Mouse (Mus musculus): ENCODE measurements around the gene Tspan5. TPM values are rescaled to one million over a fixed set of nuclear protein-coding genes. Genes with fewer than 3 reads are reported as not detected.

Gene Tspan5
- polyA plus RNA-seq, 1 experiment = 0.05 TPM

DNA sequence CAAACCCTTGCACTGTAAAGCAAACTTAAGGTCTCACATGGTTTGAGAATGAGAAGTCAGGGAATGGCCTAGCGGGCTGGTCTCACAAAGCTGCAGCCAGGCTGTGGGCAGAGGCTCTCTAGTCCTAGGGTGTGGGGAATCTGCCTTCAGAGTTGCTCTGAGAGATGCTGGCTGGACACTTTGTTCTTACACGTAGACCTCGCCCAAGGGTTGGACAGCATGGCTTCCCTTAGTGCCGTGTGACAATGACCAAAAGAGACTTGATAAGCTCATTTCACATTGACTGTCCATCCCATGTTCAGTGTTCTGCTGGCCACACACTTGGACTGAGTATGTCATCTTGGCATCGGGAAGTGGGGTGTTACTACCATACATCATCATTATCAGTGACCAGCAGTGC, 101.6 kb downstream of the Tspan5 start:
- H3K4me1 ChIP-seq (ENCODE audit: control insufficient read depth) = no peaks in the 10 kb centered on the region
- H3K36me3 ChIP-seq (ENCODE audit: control insufficient read depth) = no peaks in the 10 kb centered on the region
- no peak overlapping the region for H3K4me3 ChIP-seq (replicated peaks)
- no peaks in the 10 kb centered on the region for H3K27me3 ChIP-seq (ENCODE audit: control insufficient read depth)
- TF ChIP-seq GATA1 (IDR thresholded peaks at IDR 0.05; ENCODE audit: low read length) (no peak), TAL1 (IDR thresholded peaks at IDR 0.05; ENCODE audit: low read length) (no peak)
- no peaks in the 10 kb centered on the region for H3K9me3 ChIP-seq (ENCODE audit: control insufficient read depth, low read length)

- Histone ChIP-seq H3K9me3 (ENCODE audit: control insufficient read depth, low read length) (no peaks in the 10 kb centered on the region), H3K27me3 (ENCODE audit: control insufficient read depth) (no peaks in the 10 kb centered on the region), H3K36me3 (ENCODE audit: control insufficient read depth) (no peaks in the 10 kb centered on the region), H3K4me3 (replicated peaks) (no peak overlapping the region), H3K4me1 (ENCODE audit: control insufficient read depth) (no peaks in the 10 kb centered on the region)
- no peak for TF ChIP-seq TAL1 (IDR thresholded peaks at IDR 0.05; ENCODE audit: low read length)
- no peak for TF ChIP-seq GATA1 (IDR thresholded peaks at IDR 0.05; ENCODE audit: low read length)
Measured at GRCm38 (mm10) chr3:138845820-138846219, 103.8 kb downstream of the Tspan5 start.

DNA sequence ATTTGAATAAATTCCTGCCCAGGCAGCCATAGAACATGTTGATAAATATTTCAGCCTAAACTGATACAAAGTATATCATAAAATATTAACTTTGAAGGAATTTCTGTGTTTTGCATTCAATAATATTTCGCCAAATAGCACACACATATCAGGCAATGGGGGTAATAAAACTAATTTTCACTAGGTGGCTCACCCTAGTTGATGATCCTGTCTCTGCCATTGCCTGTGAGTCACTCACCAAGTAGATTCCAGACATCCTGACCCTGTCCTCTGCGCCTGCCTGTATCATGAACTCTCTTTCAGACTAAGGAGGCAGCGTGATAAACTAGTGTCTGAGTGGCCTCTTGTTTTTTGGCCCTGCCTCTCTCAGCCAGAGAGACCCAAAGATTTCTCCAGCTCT, 105.8 kb downstream of the Tspan5 start:
- H3K4me1 ChIP-seq (ENCODE audit: control insufficient read depth) = no peaks in the 10 kb centered on the region

DNA sequence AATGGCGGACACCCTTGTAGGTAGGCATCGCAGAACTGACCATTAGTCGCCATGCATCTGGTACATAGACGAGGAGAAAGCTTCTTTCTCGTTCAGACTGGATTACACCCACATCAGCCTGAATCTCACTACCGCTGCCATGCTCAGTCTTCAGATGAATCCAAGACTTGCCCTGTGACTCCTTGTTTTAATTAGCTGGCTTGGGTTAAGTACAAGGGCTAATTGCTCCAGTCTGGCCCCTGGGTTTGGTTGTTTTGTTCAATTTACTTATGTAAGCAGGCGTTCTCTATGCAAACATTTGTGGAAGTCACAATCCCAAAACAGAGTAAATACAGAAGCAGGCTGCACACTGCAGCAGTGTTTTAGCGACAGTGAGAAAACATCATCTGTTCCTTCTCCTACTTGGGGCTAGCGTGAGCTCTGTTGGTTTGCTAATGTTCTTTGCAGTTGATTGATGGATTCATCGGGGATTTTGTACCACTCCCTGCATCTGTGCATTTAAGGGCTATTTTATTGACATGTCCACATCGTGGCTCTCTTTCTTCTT, 107.8 kb downstream of the Tspan5 start:
- Histone ChIP-seq H3K4me3 (replicated peaks) (no peak overlapping the region), H3K27me3 (ENCODE audit: control insufficient read depth) (no peaks in the 10 kb centered on the region), H3K9me3 (ENCODE audit: control insufficient read depth, low read length) (no peaks in the 10 kb centered on the region), H3K4me1 (ENCODE audit: control insufficient read depth) (no peaks in the 10 kb centered on the region), H3K36me3 (ENCODE audit: control insufficient read depth) (no peaks in the 10 kb centered on the region)
- TF ChIP-seq GATA1 (IDR thresholded peaks at IDR 0.05; ENCODE audit: low read length) (no peak), TAL1 (IDR thresholded peaks at IDR 0.05; ENCODE audit: low read length) (no peak)

More for the DNA sequence above, 105.8 kb downstream of the Tspan5 start:
- Histone ChIP-seq H3K9me3 (ENCODE audit: control insufficient read depth, low read length) (no peaks in the 10 kb centered on the region), H3K36me3 (ENCODE audit: control insufficient read depth) (no peaks in the 10 kb centered on the region), H3K4me3 (replicated peaks) (no peak overlapping the region), H3K27me3 (ENCODE audit: control insufficient read depth) (no peaks in the 10 kb centered on the region)
- TF ChIP-seq TAL1 (IDR thresholded peaks at IDR 0.05; ENCODE audit: low read length) = no peak
- no peak for TF ChIP-seq GATA1 (IDR thresholded peaks at IDR 0.05; ENCODE audit: low read length)

DNA sequence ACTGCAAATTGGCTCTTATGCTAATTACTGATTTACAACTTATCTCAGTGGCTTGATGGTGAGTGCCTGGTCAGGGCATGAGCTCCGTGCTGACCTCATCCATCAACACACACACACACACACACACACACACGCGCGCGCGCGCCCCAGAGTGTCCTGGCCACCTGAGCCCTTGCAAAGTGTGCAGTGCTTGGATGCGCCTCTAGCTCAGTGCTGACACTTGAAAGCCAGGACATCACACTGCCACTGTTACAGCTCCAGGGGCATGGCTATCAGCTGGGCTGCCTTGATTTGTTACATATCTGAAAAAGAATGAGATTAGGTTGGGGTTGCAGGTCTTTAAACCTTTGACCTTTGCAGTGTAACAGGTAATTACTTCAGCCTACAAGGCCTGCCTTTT, 109.9 kb downstream of the Tspan5 start:
- no peaks in the 10 kb centered on the region for H3K36me3 ChIP-seq (ENCODE audit: control insufficient read depth)
- no peak for TF ChIP-seq TAL1 (IDR thresholded peaks at IDR 0.05; ENCODE audit: low read length)
- TF ChIP-seq GATA1 (IDR thresholded peaks at IDR 0.05; ENCODE audit: low read length) = no peak
- H3K4me3 ChIP-seq (replicated peaks) = no peak overlapping the region
- H3K4me1 ChIP-seq (ENCODE audit: control insufficient read depth) = no peaks in the 10 kb centered on the region
- H3K27me3 ChIP-seq (ENCODE audit: control insufficient read depth) = no peaks in the 10 kb centered on the region
- no peaks in the 10 kb centered on the region for H3K9me3 ChIP-seq (ENCODE audit: control insufficient read depth, low read length)

DNA sequence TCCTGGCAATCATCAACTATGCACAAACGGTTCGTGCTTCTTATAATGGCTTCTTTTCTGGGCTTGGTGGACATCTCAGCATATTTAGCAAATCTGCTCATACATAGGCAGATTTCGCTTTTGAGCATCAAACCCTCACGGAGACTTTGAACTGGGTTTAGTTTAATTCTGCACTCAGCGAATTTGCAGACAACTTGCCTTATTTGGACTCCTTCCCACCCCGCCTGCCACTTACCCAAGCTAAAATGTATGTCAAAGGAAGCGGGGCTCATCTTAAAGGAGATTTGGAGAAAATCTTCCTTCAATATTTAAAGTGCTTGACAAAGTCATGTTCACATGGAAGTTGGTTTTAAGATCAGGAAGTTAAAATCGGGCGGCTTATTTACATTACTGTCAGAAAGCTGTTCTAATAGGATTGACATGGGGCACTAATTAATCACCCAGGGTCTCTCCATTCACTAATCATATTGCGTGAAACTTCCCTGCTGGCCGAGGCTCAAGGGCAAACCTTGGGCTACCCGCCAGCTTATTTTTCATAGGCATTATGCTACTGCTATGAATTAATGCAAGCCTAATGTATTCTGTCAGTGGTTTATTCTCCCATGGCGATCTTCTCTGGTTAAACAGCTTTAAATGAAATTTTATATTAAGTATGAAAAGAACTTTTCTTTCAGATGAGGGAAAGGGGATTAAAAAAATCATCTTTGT, 111.1 kb downstream of the Tspan5 start:
- no peak for TF ChIP-seq TAL1 (IDR thresholded peaks at IDR 0.05; ENCODE audit: low read length)
- TF ChIP-seq GATA1 (IDR thresholded peaks at IDR 0.05; ENCODE audit: low read length) = no peak
- Histone ChIP-seq H3K4me1 (ENCODE audit: control insufficient read depth) (no peaks in the 10 kb centered on the region), H3K27me3 (ENCODE audit: control insufficient read depth) (no peaks in the 10 kb centered on the region), H3K4me3 (replicated peaks) (no peak overlapping the region), H3K9me3 (ENCODE audit: control insufficient read depth, low read length) (no peaks in the 10 kb centered on the region), H3K36me3 (ENCODE audit: control insufficient read depth) (no peaks in the 10 kb centered on the region)

GRCm38 (mm10) chr3:138853996-138854836, 112.2 kb downstream of the Tspan5 start:
- Histone ChIP-seq H3K27me3 (ENCODE audit: control insufficient read depth) (no peaks in the 10 kb centered on the region), H3K36me3 (ENCODE audit: control insufficient read depth) (no peaks in the 10 kb centered on the region), H3K4me1 (ENCODE audit: control insufficient read depth) (no peaks in the 10 kb centered on the region), H3K4me3 (replicated peaks) (no peak overlapping the region), H3K9me3 (ENCODE audit: control insufficient read depth, low read length) (no peaks in the 10 kb centered on the region)
- TF ChIP-seq GATA1 (IDR thresholded peaks at IDR 0.05; ENCODE audit: low read length) = no peak
- TF ChIP-seq TAL1 (IDR thresholded peaks at IDR 0.05; ENCODE audit: low read length) = no peak

DNA sequence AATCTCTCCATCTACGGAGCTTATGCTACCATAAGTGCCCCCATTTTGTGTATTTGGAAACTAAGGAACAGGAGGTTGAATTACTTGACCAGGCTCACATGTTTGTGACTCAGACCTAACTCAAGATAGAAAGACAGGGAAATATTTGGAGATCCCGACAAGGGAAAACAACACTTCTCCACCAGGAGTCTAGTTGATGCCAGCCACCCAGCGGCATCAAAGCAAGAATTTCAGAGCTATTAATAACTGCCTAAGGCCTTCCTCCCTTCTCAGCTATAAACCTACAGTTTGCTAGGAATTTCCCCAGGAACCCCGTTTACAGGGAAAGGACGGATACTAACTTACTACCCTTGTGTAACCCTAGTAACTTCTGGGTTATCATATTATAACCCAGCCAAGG, 113.4 kb downstream of the Tspan5 start:
- H3K9me3 ChIP-seq (ENCODE audit: control insufficient read depth, low read length) = no peaks in the 10 kb centered on the region
- TF ChIP-seq GATA1 (IDR thresholded peaks at IDR 0.05; ENCODE audit: low read length) = no peak
- TF ChIP-seq TAL1 (IDR thresholded peaks at IDR 0.05; ENCODE audit: low read length) = no peak
- H3K27me3 ChIP-seq (ENCODE audit: control insufficient read depth) = no peaks in the 10 kb centered on the region
- no peaks in the 10 kb centered on the region for H3K4me1 ChIP-seq (ENCODE audit: control insufficient read depth)
- no peaks in the 10 kb centered on the region for H3K36me3 ChIP-seq (ENCODE audit: control insufficient read depth)
- H3K4me3 ChIP-seq (replicated peaks) = no peak overlapping the region

- no peak for TF ChIP-seq TAL1 (IDR thresholded peaks at IDR 0.05; ENCODE audit: low read length)
- no peak for TF ChIP-seq GATA1 (IDR thresholded peaks at IDR 0.05; ENCODE audit: low read length)
- H3K36me3 ChIP-seq (ENCODE audit: control insufficient read depth) = no peaks in the 10 kb centered on the region
- no peaks in the 10 kb centered on the region for H3K27me3 ChIP-seq (ENCODE audit: control insufficient read depth)
- H3K4me3 ChIP-seq (replicated peaks) = no peak overlapping the region
- no peaks in the 10 kb centered on the region for H3K9me3 ChIP-seq (ENCODE audit: control insufficient read depth, low read length)
- no peaks in the 10 kb centered on the region for H3K4me1 ChIP-seq (ENCODE audit: control insufficient read depth)
Measured at GRCm38 (mm10) chr3:138856946-138857345, 115.0 kb downstream of the Tspan5 start.
